Mouse (Mus musculus) limb, embryonic 10.5 days (tissue): ENCODE data around the gene Lrrc8d. TPM values are rescaled to one million over a fixed set of nuclear protein-coding genes. Genes with fewer than 3 reads are reported as not detected.

Experiments
- DNase-seq: peaks from one replicate; pipeline ENCODE4 v3.0.0-alpha.2; 2017; ENCODE audit warnings: low spot score
- H3K27ac ChIP-seq: fragments of 300-500 bp; sonication (generic); 2 replicates; pipeline ENCODE4 v1.5.1; 2016; ENCODE audit warnings: mild to moderate bottlenecking
- H3K27me3 ChIP-seq: fragments of 300-500 bp; sonication (generic); 2 replicates; pipeline ENCODE4 v1.6.1; 2016; ENCODE audit warnings: low read depth, mild to moderate bottlenecking; ENCODE audit not compliant: poor library complexity, severe bottlenecking
- H3K36me3 ChIP-seq: fragments of 300-500 bp; sonication (generic); 2 replicates; pipeline ENCODE4 v1.6.1; 2016; ENCODE audit warnings: mild to moderate bottlenecking, moderate library complexity
- H3K4me1 ChIP-seq: fragments of 300-500 bp; sonication (generic); 2 replicates; pipeline ENCODE4 v1.6.1; 2016
- H3K4me3 ChIP-seq: fragments of 300-500 bp; sonication (generic); 2 replicates; pipeline ENCODE4 v1.5.1; 2016; ENCODE audit warnings: mild to moderate bottlenecking, moderate library complexity
- H3K9me3 ChIP-seq: fragments of 300-500 bp; sonication (generic); replicated peaks from 2 replicates; pipeline ENCODE4 v1.6.1; 2016; ENCODE audit warnings: mild to moderate bottlenecking
- WGBS: fragments of 180-500 bp; shearing (Covaris S2); methylation state at CpG from one replicate; pipeline ENCODE4 v1.1.7; 2016; 5-methylcytosine and 5-hydroxymethylcytosine counted together
- polyA plus RNA-seq: library from polyadenylated mRNA; unstranded; fragments of >200 nt; fragmentation: Nextera tagmentation; extraction: Ambion mirVana; gene quantifications from 2 replicates; pipeline ENCODE4 v1.2.1, GENCODE M21; 2016

The Lrrc8d gene
- polyA plus RNA-seq, 1 experiment from 2014 or later = 17.6 TPM

- Histone ChIP-seq H3K27me3 (no peaks in the 10 kb centered on the region), H3K4me3 (no peak overlapping the region), H3K27ac (0 out of 2 replicates have a peak overlapping the region, but pooled peaks have one; percentile 30), H3K4me1 (peaks cover 22% of the 10 kb centered on the region), H3K9me3 (no peaks in the 10 kb centered on the region), H3K36me3 (no peaks in the 10 kb centered on the region)
- WGBS = 58% methylated on average over 15 of the region's 15 CpGs
- no peak for DNase-seq
Measured at GRCm38 (mm10) chr5:105822521-105823498, 123.0 kb downstream of the Lrrc8d start.

GRCm38 (mm10) chr5:105824282-105824681 is 124.5 kb downstream of the Lrrc8d start:
- Histone ChIP-seq H3K36me3 (no peaks in the 10 kb centered on the region), H3K9me3 (no peaks in the 10 kb centered on the region), H3K4me1 (peaks cover 28% of the 10 kb centered on the region), H3K27me3 (no peaks in the 10 kb centered on the region), H3K4me3 (no peak overlapping the region), H3K27ac (no peak overlapping the region)
- 84% methylated on average over 7 of the region's 7 CpGs for WGBS
- no peak for DNase-seq

- peaks cover 31% of the 10 kb centered on the region for H3K4me1 ChIP-seq
- H3K27ac ChIP-seq = no peak overlapping the region
- no peaks in the 10 kb centered on the region for H3K36me3 ChIP-seq
- 94% methylated on average over 4 of the region's 4 CpGs for WGBS
- no peaks in the 10 kb centered on the region for H3K27me3 ChIP-seq
- no peaks in the 10 kb centered on the region for H3K9me3 ChIP-seq
- DNase-seq = no peak
- no peak overlapping the region for H3K4me3 ChIP-seq
Measured at GRCm38 (mm10) chr5:105824827-105825226, 125.1 kb downstream of the Lrrc8d start.

DNA sequence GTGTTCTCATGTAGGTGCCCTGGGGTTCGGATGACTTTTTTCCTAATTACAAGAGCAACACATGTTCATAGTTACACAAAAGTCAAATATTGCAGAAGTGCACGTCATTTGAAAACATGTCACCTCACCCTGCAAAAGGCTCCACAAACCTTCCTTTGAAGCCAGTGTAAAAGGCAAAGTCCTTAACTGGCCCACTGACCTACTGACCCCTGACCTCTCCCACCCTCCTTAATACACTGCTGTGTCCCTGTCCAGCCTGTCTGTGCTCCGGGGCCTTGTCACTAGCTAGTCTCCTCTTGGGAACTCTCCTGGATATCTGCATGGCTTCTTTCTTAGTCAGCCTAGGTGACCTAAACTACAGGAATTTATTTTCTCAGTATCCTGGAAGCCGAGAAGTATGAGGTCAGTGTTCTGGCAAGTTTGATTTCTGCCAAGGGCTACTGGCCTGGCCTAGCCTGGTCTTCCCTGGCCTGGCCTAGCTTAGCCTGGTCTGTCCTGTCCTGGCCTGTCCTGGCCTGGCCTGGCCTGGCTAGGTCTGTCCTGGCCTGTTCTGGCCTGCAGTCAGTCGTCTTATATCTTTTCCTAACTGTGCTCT is 127.2 kb downstream of the Lrrc8d start:
- Histone ChIP-seq H3K27ac (peak overlapping the region; percentile 61; the same call in 1 of the 2 replicates), H3K36me3 (no peaks in the 10 kb centered on the region), H3K9me3 (no peaks in the 10 kb centered on the region), H3K4me1 (peaks cover 31% of the 10 kb centered on the region), H3K4me3 (no peak overlapping the region), H3K27me3 (no peaks in the 10 kb centered on the region)
- WGBS = 58% methylated on average over 5 of the region's 5 CpGs
- DNase-seq = no peak

DNA sequence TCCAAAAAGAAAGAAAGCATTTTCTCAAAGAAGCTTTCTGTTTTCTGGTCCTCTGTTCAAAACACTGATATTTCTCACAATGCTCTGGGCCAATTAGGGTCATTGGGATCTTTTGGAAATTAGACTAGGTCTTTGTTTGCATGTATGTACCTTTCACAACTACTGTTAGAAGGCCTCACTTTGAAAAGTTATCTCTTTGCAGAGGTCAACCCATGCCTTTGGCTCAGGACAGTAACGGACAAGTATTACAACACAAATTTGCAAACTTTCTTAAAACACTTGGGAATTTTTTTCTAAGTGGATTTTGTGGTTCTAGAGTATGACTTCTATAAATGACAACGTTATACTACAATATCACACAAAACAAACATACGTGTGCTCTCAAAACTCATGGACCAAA is 128.3 kb downstream of the Lrrc8d start:
- no peak for DNase-seq
- Histone ChIP-seq H3K4me3 (no peak overlapping the region), H3K9me3 (no peaks in the 10 kb centered on the region), H3K27ac (no peak overlapping the region), H3K4me1 (peaks cover 26% of the 10 kb centered on the region), H3K27me3 (no peaks in the 10 kb centered on the region), H3K36me3 (no peaks in the 10 kb centered on the region)
- WGBS = 98% methylated on average over 3 of the region's 3 CpGs

- no peaks in the 10 kb centered on the region for H3K9me3 ChIP-seq
- DNase-seq = no peak
- no peaks in the 10 kb centered on the region for H3K27me3 ChIP-seq
- WGBS = 28% methylated on average over 7 of the region's 7 CpGs
- H3K36me3 ChIP-seq = no peaks in the 10 kb centered on the region
- H3K4me1 ChIP-seq = peaks cover 21% of the 10 kb centered on the region
- peak overlapping the region; percentile 44; the same call in 1 of the 2 replicates for H3K27ac ChIP-seq
- H3K4me3 ChIP-seq = no peak overlapping the region
Measured at GRCm38 (mm10) chr5:105829008-105829586, 129.3 kb downstream of the Lrrc8d start.

DNA sequence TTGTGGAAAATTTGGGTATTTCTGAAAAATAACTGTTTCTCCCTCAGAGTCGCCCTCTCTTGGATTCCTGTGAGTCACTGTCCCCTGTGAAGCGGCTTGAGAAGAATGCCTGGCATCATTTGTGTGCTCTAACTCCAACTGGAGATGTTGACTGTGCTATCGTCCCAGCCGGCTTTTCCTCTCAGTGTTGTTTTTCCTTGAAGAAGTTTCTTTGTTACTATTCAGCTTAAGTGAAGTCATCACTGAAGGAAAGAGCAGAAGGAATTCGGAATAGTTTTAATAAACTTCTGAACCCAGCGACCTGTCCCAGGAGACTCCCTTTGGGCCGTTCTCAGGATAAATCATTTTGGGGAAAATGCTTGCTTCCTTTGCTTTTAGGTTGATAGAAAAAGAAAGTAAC is 132.4 kb downstream of the Lrrc8d start:
- Histone ChIP-seq H3K4me1 (peaks cover 11% of the 10 kb centered on the region), H3K36me3 (no peaks in the 10 kb centered on the region), H3K9me3 (no peaks in the 10 kb centered on the region), H3K4me3 (no peak overlapping the region), H3K27me3 (no peaks in the 10 kb centered on the region), H3K27ac (no peak overlapping the region)
- no peak for DNase-seq
- whole genome bisulfite sequencing = 80% methylated on average over 7 of the region's 7 CpGs

GRCm38 (mm10) chr5:105833923-105834322 is 134.2 kb downstream of the Lrrc8d start:
- DNase-seq = no peak
- Histone ChIP-seq H3K27me3 (no peaks in the 10 kb centered on the region), H3K4me3 (no peak overlapping the region), H3K36me3 (no peaks in the 10 kb centered on the region), H3K4me1 (peaks cover 7% of the 10 kb centered on the region), H3K9me3 (no peaks in the 10 kb centered on the region), H3K27ac (no peak overlapping the region)
- WGBS = 78% methylated on average over 3 of the region's 3 CpGs

GRCm38 (mm10) chr5:105836006-105836405 is 136.2 kb downstream of the Lrrc8d start:
- DNase-seq = no peak
- H3K27me3 ChIP-seq = no peaks in the 10 kb centered on the region
- no peaks in the 10 kb centered on the region for H3K4me1 ChIP-seq
- no peaks in the 10 kb centered on the region for H3K36me3 ChIP-seq
- H3K4me3 ChIP-seq = no peak overlapping the region
- H3K27ac ChIP-seq = no peak overlapping the region
- WGBS = 85% methylated on average over 9 of the region's 9 CpGs
- H3K9me3 ChIP-seq = no peaks in the 10 kb centered on the region

DNA sequence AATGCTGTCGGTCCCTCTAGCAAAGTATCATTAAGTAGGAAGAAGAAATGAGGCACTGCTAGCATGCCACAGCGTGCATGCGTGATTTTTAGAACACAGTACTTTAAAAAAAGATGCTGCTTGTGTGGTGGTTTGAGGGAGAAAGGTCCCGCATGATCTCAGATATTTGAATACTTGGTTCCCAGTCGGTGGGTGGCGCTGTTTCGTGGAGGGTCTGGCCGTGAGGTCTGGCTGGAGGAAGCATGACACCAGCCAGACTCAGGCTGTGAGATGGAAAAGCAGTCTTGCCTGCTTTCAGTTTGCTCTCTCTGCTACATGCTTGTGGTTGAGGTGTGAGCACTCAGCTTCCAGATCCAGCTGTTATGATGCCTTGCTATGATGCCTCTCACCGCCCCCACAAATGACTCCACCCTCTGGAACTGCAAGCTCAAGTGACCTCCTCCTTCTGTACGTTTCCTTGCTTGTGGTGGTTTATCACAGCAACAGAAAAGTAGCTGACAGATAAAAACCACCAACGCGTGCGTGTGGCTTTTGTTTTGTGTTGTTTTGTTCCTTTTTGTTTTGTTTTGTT is 140.1 kb downstream of the Lrrc8d start:
- H3K4me3 ChIP-seq = no peak overlapping the region
- H3K9me3 ChIP-seq = no peaks in the 10 kb centered on the region
- H3K4me1 ChIP-seq = no peaks in the 10 kb centered on the region
- no peak overlapping the region for H3K27ac ChIP-seq
- H3K27me3 ChIP-seq = no peaks in the 10 kb centered on the region
- DNase-seq = no peak
- no peaks in the 10 kb centered on the region for H3K36me3 ChIP-seq
- 77% methylated on average over 13 of the region's 13 CpGs for WGBS

DNA sequence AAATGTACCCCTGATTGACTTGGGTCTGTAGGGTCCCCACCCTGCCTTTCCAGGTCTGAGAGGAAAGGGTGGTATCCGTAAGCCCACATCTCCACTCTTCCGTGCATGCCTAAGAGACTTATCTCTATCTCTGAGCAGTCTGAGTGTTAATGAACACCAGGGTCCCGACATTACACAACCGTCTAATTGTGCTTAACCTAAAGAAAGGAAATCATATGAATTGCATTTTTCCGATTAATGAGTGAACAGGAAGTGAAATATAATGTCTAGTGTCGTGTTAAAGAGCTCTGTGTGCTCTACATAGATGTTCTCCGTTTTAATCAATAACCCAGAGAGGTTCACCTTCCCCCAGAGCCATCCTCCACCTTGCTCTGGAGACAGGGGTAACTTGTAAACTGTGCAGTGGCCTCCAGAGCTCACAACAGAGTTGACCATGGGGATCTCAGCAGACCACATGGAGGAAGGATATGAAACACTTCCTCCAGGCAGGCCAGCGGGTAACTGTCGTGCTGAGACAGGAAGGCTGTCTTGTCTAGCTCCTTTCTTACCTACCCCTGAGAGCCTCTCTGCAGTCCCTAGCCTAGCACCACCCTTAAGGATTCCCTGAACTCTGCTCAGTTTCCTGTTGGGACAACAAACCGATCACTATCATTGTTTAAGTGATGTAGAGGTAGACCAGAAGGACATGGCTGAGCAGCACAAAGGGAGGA is 144.4 kb downstream of the Lrrc8d start:
- H3K4me3 ChIP-seq = no peak overlapping the region
- no peak overlapping the region for H3K27ac ChIP-seq
- H3K36me3 ChIP-seq = no peaks in the 10 kb centered on the region
- no peak for DNase-seq
- 88% methylated on average over 10 of the region's 10 CpGs for WGBS
- H3K9me3 ChIP-seq = no peaks in the 10 kb centered on the region
- H3K4me1 ChIP-seq = no peaks in the 10 kb centered on the region
- no peaks in the 10 kb centered on the region for H3K27me3 ChIP-seq

DNA sequence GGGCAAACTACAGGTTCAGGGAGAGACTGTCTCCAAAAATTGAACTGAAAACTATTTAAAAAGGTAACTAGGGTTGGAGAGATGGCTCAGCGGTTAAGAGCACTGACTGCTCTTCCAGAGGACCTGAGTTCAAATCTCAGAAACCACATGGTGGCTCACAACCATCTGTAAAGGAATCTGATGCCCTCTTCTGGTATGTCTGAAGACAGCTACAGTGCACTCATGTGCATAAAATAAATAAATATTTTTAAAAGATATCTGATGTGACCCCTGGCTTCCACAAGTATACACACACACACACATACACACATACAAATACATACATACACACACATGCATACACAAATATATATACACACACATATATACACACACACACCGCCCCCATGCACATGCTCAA is 145.3 kb downstream of the Lrrc8d start:
- Histone ChIP-seq H3K4me1 (peaks cover 5% of the 10 kb centered on the region; the same call in 1 of the 2 replicates), H3K27me3 (no peaks in the 10 kb centered on the region), H3K4me3 (no peak overlapping the region), H3K27ac (no peak overlapping the region), H3K36me3 (no peaks in the 10 kb centered on the region), H3K9me3 (no peaks in the 10 kb centered on the region)
- 93% methylated on average over 2 of the region's 2 CpGs for WGBS
- no peak for DNase-seq
